Mouse (Mus musculus): ENCODE measurements around the gene Emp2.
A peak's percentile ranks its signal among the peaks of the same experiment; 100 is the strongest.

The Emp2 gene

DNA sequence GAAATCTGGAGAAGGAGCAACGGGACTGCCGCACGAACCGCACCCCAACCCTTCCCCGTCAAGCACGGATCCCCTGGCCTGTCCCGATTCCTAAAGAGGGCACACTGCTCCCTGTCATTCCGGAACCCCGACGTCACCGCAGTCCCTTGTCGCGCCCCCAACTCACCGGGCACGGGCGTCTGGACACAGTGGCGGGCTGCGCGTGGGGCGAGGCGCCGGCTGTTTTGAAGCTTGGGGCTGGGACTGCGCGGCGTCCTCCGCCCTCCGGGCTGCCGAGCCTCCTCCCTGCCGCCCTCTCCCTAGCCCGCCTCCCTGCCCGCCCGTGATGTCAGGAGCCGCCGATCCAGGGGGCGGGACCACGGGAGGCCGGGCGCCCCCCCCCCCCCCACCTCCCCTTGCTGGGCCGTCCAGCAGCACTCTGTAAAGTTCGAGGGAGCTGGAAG, at the start of gene Emp2:
Gene Emp2 (minus strand): TSS at position 323 of the 443 bp plus-strand sequence.
- peak; percentile 15 for DNase-seq

GRCm38 (mm10) chr16:10363061-10363460, 49.3 kb upstream of the Emp2 start:
- no peak for DNase-seq

DNA sequence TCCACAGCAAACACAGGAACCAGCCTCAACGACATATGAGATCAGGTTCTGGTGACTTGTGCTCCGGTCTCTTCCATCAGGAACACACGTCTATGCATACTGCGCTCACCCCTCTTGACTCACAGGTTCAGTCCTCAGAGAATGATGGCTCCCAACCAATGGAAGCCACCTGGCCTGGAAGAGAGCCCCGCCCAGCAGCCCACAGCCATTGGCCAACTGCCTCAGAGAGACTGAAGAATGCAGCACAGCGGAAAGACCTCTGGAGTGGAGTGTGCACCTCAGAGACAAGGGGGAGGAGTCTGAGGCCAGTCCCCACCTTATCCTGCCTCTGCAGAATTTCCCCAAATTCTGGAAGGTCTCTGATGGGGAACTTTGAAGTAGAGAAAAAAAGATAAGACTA, 45.5 kb upstream of the Emp2 start:
- no peak for DNase-seq

DNA sequence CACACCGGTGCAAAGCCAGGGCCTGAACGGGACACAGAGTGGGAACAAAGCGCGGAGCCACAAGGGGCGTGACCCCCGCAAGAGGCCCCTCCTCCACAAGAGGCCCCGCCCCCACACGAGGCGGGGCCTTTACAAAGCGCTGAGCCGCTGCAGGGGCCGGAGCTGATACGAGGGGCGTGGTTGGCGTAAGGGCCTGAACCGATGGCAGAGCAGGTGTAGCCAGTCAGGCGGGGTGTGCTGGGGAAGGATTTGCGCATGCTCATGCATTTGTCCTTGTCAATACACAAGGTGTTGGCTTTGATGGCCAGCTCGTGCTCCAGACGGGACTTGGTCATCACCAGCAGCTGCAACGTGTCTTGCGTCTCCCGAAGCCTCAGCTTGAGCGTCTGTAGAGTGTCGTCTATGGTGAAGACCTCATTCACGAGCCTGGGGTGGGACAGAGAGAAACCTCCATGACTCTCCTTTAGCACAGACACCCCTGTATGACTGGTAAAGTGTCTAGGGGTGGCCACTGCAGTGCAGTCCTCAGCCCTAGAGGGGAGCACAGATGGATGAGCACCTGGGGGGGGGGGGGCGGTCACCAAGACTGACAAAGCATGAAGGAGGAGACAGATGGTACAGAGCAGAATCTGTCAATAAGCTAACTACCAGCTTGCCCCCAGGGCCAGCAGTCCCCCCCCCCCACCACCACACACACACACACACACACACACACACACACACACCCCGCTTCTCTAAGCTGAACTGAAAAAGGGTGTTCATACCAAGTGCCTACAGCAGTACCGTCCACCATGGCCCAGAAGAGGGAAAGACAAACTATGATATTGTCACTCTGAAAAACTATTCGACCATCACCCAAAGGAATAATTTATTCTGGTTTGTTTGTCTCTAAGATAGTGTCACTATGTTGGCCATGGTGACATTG, 44.5 kb upstream of the Emp2 start:
- no peak for DNase-seq

DNA sequence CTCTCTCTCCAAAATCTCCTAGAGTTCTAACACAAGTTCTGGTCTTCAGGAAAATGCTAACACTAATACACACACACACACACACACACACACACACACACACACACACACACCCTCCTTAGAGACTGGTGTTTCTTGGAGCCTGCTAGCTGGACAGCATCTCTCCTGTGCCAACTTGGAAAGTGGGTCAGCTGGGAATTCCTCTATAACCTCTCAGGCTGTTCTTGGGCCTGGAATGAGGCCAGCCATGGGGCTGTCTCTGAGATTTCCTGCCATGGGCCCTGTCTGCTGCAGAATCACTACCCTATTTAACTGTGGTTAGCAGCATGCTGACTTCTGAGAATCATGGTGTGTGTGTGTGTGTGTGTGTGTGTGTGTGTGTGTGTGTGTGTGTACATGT, 41.2 kb upstream of the Emp2 start:
- DNase-seq, result peak; percentile 32

DNA sequence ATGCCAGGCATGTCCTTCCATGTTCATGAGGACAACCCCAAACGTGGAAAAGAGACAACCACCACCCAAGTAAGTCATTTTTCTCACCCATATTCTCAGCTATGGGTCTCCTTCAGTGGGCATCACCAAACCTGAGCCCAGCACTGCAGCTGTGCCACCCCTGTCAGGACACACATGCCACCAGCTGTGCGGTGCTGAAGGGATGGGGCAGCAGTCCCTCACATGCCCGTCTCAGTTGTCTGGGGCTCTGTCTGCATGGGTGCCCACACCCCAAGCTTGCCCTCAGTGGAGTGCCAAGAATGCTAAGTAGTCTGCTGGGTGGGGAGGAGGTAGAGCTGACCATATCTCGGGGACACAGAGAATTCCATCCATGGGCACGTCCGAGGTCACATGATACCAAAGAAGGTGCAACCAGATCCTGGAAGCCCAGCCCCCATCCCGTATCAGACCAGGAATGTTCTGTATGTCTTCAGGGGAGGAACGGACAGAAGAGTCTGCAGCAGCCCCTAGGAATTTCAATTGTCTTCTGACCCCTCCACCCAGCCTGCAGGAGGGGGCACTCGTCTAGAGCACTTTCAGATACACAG, 37.4 kb upstream of the Emp2 start:
- no peak for DNase-seq

DNA sequence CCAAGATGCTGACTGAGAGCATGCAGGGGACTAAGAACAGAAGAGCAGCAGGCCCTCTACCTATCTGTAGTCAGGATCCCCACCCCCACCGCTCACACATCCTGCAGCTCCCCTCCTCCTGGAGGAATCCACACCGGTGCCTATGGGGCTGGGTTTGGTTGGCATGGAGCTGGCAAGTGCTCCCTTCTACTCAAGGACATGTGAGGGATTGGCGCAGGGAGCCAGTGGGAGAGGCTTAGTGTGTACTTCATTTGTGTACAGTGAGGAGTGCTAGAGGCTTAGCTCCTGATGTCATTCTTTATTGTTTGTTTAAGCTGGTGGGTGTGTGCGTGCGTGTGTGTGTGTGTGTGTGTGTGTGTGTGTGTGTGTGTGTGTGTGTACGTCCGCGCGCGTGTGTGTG, 36.1 kb upstream of the Emp2 start:
- no peak for DNase-seq

GRCm38 (mm10) chr16:10349436-10349835, 35.7 kb upstream of the Emp2 start:
- DNase-seq, result no peak

- no peak for DNase-seq
Observed at GRCm38 (mm10) chr16:10347551-10347950, 33.8 kb upstream of the Emp2 start.

DNA sequence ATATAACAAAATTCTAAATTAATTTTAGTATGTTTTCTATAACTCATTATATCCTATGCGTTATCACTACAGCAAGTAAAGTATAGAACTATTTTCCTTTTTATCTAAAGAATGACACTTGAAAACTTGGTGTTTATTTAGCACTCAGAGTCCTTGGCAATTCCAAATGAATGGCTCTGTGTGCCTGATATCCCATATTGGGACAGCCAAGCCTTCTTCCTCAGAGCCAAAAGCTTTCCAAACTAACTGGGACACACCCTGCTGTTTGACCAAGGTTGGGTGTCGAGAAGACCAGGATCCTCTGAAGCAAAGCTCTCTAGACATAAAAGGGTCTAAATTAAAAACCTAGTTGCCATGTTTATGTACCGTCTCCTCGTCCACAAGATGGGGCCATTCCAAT, 27.3 kb upstream of the Emp2 start:
- no peak for DNase-seq

- no peak for DNase-seq
Observed at GRCm38 (mm10) chr16:10339930-10340329, 26.2 kb upstream of the Emp2 start.

GRCm38 (mm10) chr16:10338601-10339000, 24.8 kb upstream of the Emp2 start:
- DNase-seq, result peak; percentile 12

- DNase-seq, result peak; percentile 19
Observed at GRCm38 (mm10) chr16:10337422-10338197, 23.8 kb upstream of the Emp2 start.

- no peak for DNase-seq
Observed at GRCm38 (mm10) chr16:10336454-10337421, 23.0 kb upstream of the Emp2 start.

- DNase-seq, result no peak
Observed at GRCm38 (mm10) chr16:10335953-10336352, 22.2 kb upstream of the Emp2 start.

- no peak for DNase-seq
Observed at GRCm38 (mm10) chr16:10332732-10333131, 19.0 kb upstream of the Emp2 start.

GRCm38 (mm10) chr16:10330586-10331495, 17.1 kb upstream of the Emp2 start:
- DNase-seq, result no peak

DNA sequence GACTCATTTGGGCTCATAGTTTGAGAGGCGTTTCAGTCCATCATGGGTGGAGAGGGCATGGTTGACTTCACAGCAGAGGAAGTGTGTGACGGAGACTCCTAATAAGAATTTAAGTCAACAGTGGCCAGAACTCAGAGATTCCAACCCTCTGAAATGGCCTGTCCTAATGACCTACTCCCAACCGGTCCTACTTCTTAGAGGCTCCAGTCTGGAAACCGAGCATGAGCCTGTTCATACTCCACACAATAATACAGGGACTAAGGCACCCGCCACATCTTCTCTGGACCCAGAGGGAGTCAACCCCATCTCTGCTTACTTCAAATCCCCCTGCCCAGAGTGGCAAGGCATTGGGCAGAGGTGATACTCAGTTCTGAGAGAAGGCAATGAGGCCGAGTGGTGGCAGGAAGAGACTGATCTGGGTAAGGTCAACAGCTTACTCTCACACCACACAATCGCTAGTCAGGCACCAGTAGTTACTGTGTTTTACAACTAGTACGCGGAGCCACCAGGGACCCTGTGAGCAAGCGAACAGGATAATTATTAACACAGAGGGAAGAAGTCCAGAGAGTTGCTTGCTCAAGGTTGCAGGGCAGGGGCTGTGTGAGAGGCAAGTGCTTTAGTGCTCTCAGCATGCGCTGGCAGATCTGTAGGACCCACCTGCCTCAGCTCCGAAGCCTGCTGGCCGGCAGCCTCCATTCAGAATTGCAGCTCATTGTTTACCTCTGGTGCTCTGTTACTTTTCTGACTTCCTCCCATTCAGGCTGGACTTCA, 14.0 kb upstream of the Emp2 start:
- no peak for DNase-seq

- no peak for DNase-seq
Observed at GRCm38 (mm10) chr16:10319914-10320569, 6.3 kb upstream of the Emp2 start.

- no peak for DNase-seq
Observed at GRCm38 (mm10) chr16:10317197-10317544, 3.4 kb upstream of the Emp2 start.

Measured in right cerebral cortex, adult 18-20 months (tissue).